ENCODE assay signal across 8 mouse cellular contexts in genomic region chr9:64779628-64780027, GRCm38 (mm10). TPM values are rescaled to one million over a fixed set of nuclear protein-coding genes. Genes with fewer than 3 reads are reported as not detected.
DNase-seq lines count a peak whose midpoint lies in the region; ATAC-seq and TF ChIP-seq lines count a peak whose summit lies in the region.

No protein-coding gene starts in this region.

- H3K27me3 ChIP-seq in hindbrain, postnatal 0 days (ENCODE audit: insufficient read depth, low read length): no peaks in the 10 kb centered on the region
- H3K27me3 ChIP-seq in hindbrain, embryonic 13.5 days: no peaks in the 10 kb centered on the region

- H3K27ac ChIP-seq in hindbrain, postnatal 0 days: no peak overlapping the region
- H3K27ac ChIP-seq in hindbrain, embryonic 13.5 days: no peak overlapping the region

- peaks cover 7% of the 10 kb centered on the region; the same call in 1 of the 2 replicates for H3K4me1 ChIP-seq in hindbrain, postnatal 0 days (ENCODE audit: insufficient read depth, low read length)
- peaks cover 9% of the 10 kb centered on the region for H3K4me1 ChIP-seq in hindbrain, embryonic 13.5 days (replicated peaks)

- TF ChIP-seq POLR2A in brain, embryonic 14.5 days (IDR thresholded peaks at IDR 0.05; ENCODE audit: borderline replicate concordance, extremely low read depth, insufficient read depth, insufficient read length, poor library complexity, severe bottlenecking): no peak

- no peak for ATAC-seq in hindbrain, postnatal 0 days
- ATAC-seq in hindbrain, embryonic 13.5 days (ENCODE audit: low FRiP score): no peak

- peak; percentile 79 for DNase-seq in hindbrain, postnatal 0 days (ENCODE audit: low spot score)
- DNase-seq in CD4-positive, CD25-positive, alpha-beta regulatory T cell, adult 2 months (ENCODE audit: low read depth, low spot score): peak; percentile 79
- peak; percentile 70 for DNase-seq in brain, embryonic 14.5 days (ENCODE audit: low read depth)
- DNase-seq in kidney, postnatal 10 days: peak; percentile 12
- no peak for DNase-seq in ovary, postnatal 36 days (ENCODE audit: low spot score)
- DNase-seq in heart, adult 11 months: no peak
- DNase-seq in frontal cortex, postnatal 10 days (ENCODE audit: low spot score in 2 of 2): no peak

- no peak overlapping the region for H3K4me3 ChIP-seq in hindbrain, postnatal 0 days (ENCODE audit: low read length)
- H3K4me3 ChIP-seq in hindbrain, embryonic 13.5 days: no peak overlapping the region

- H3K4me2 ChIP-seq in hindbrain, postnatal 0 days (ENCODE audit: low read depth, low read length): no peak overlapping the region
- no peak overlapping the region for H3K4me2 ChIP-seq in hindbrain, embryonic 13.5 days

- H3K9ac ChIP-seq in hindbrain, postnatal 0 days (replicated peaks; ENCODE audit: low read length): no peak overlapping the region
- H3K9ac ChIP-seq in hindbrain, embryonic 13.5 days: no peak overlapping the region

- H3K9me3 ChIP-seq in hindbrain, postnatal 0 days (ENCODE audit: low read length): no peaks in the 10 kb centered on the region
- H3K9me3 ChIP-seq in hindbrain, embryonic 13.5 days: no peaks in the 10 kb centered on the region

- no peaks in the 10 kb centered on the region for H3K36me3 ChIP-seq in hindbrain, postnatal 0 days (ENCODE audit: insufficient read depth, low read length)
- H3K36me3 ChIP-seq in hindbrain, embryonic 13.5 days: no peaks in the 10 kb centered on the region

- WGBS in hindbrain, postnatal 0 days: 46% methylated on average over 7 of the region's 7 CpGs
- WGBS in hindbrain, embryonic 13.5 days: 49% methylated on average over 7 of the region's 7 CpGs

- TF ChIP-seq CTCF in hindbrain, postnatal 0 days (IDR thresholded peaks at IDR 0.05; ENCODE audit: low read depth): peak; percentile 72
- peak; percentile 45; the same call in 1 of the 2 replicates for TF ChIP-seq CTCF in brain, embryonic 14.5 days (IDR thresholded peaks at IDR 0.05; ENCODE audit: borderline replicate concordance, extremely low read depth, insufficient read depth, insufficient read length)

RNA-seq across cellular contexts. Expression of gene Dennd4a, which starts 31.5 kb away (rescaled TPM):
- 15.4 and 17.6 TPM in 2 replicates for total RNA-seq in hindbrain, postnatal 0 days (2014; rRNA removed)
- polyA plus RNA-seq in hindbrain, postnatal 0 days (2015; fragmentation: Nextera tagmentation; extraction: Ambion mirVana): 7.0 and 8.8 TPM in 2 replicates
- polyA plus RNA-seq in hindbrain, embryonic 13.5 days (2015; fragmentation: Nextera tagmentation; extraction: Ambion mirVana): 9.4 and 10.0 TPM in 2 replicates
- 12.1 and 14.3 TPM in 2 replicates for polyA plus RNA-seq in brain, embryonic 14.5 days (2012; rRNA removed)

RNA-seq across cellular contexts. Expression of gene Rab11a, which starts 42.1 kb away (rescaled TPM):
- total RNA-seq in hindbrain, postnatal 0 days (2014; rRNA removed): 153 and 158 TPM in 2 replicates
- polyA plus RNA-seq in hindbrain, postnatal 0 days (2015; fragmentation: Nextera tagmentation; extraction: Ambion mirVana): 465 and 469 TPM in 2 replicates
- 381 and 422 TPM in 2 replicates for polyA plus RNA-seq in hindbrain, embryonic 13.5 days (2015; fragmentation: Nextera tagmentation; extraction: Ambion mirVana)
- 230 and 306 TPM in 2 replicates for polyA plus RNA-seq in brain, embryonic 14.5 days (2012; rRNA removed)

Comparison
In these comparisons a context has a peak if more than half of its experiments do, and no peak if none do; other contexts are left out.
1. DNase-seq: peak in hindbrain, postnatal 0 days (single experiment), CD4-positive, CD25-positive, alpha-beta regulatory T cell, adult 2 months (single experiment), brain, embryonic 14.5 days (single experiment) and kidney, postnatal 10 days (single experiment); none in ovary, postnatal 36 days (single experiment), heart, adult 11 months (single experiment) and frontal cortex, postnatal 10 days (0 of 2).